In the genomic region with DNA sequence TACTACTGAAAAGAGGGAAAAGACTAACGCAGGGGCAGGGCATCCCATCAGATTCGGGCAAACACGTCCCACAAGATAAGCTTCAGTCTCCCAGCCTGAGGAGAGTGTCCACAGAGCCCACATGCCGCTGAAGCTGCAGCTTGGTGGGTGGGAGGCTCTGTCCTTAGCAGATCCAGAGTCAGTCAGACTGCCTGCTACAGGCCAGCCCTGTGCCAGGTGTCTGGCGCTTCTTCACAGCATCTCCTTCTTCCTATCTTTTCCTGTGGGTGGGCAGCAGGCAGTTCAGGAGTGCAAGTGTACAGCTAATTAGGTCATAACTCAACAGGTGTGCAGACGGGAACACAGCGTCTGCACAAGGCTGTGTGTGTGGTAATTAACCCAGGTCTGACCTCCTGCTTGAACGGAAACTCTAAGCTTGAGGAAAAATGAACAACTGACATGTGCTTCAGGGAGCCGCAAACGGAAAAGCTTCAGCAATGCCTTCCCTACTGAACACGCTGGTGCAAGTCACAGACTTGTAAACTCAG, we compare ENCODE assay signal across 16 mouse cellular contexts. TPM values are rescaled to one million over a fixed set of nuclear protein-coding genes. Genes with fewer than 3 reads are reported as not detected.
DNase-seq lines count a peak whose midpoint lies in the region; ATAC-seq and TF ChIP-seq lines count a peak whose summit lies in the region.
"Had no signal": no experiment of that assay in that cellular context is flagged by ENCODE, and none has a peak within 500 bp of the region (broad histone marks: within the 10 kb centered on the region; RNA-seq: fewer than 3 reads in every experiment).

No protein-coding gene starts in this region.

- no peak overlapping the region for H3K4me3 ChIP-seq in hindbrain, postnatal 0 days (ENCODE audit: low read length)
- H3K4me3 ChIP-seq in hindbrain, embryonic 13.5 days, result no peak overlapping the region
- no peak overlapping the region for H3K4me3 ChIP-seq in limb, embryonic 11.5 days (ENCODE audit: low read depth, low read length)
- H3K4me3 ChIP-seq in limb, embryonic 10.5 days, result no peak overlapping the region
- H3K4me3 ChIP-seq: forebrain, embryonic 13.5 days; heart, embryonic 12.5 days; hindbrain, embryonic 15.5 days; midbrain, embryonic 13.5 days had no signal

- no peaks in the 10 kb centered on the region for H3K9me3 ChIP-seq in hindbrain, postnatal 0 days (ENCODE audit: low read length)
- H3K9me3 ChIP-seq in hindbrain, embryonic 13.5 days, result no peaks in the 10 kb centered on the region
- H3K9me3 ChIP-seq in limb, embryonic 11.5 days (ENCODE audit: control insufficient read depth, low read length), result no peaks in the 10 kb centered on the region
- no peaks in the 10 kb centered on the region for H3K9me3 ChIP-seq in limb, embryonic 10.5 days (replicated peaks)
- H3K9me3 ChIP-seq: forebrain, embryonic 13.5 days; heart, embryonic 12.5 days; hindbrain, embryonic 15.5 days; midbrain, embryonic 13.5 days had no signal

- no peak for ATAC-seq in hindbrain, postnatal 0 days
- no peak for ATAC-seq in hindbrain, embryonic 13.5 days (ENCODE audit: low FRiP score)
- ATAC-seq in limb, embryonic 11.5 days (ENCODE audit: insufficient number of reproducible peaks, low FRiP score, low TSS enrichment, low read depth), result no peak
- ATAC-seq in megakaryocyte-erythroid progenitor cell, adult 5-6 weeks (replicated peaks; ENCODE audit: low FRiP score, low TSS enrichment, poor library complexity, severe bottlenecking), result no peak
- ATAC-seq: forebrain, embryonic 13.5 days; midbrain, embryonic 13.5 days; Patski had no signal

- DNase-seq in hindbrain, postnatal 0 days (ENCODE audit: low spot score), result peak; percentile 6
- peak; percentile 38 for DNase-seq in limb, embryonic 11.5 days (ENCODE audit: low spot score)
- no peak for DNase-seq in limb, embryonic 10.5 days (ENCODE audit: low spot score)
- peak; percentile 10 for DNase-seq in hindlimb bud, embryonic 11.5 days (ENCODE audit: extremely low spot score, low read depth, low spot score)
- peak; percentile 37 for DNase-seq in retina, postnatal 1 day
- DNase-seq: adrenal gland, postnatal 36 days; lung, adult 18-20 months; lung, postnatal 4 days; right cerebral cortex, adult 18-20 months had no signal

- no peaks in the 10 kb centered on the region for H3K27me3 ChIP-seq in hindbrain, postnatal 0 days (ENCODE audit: insufficient read depth, low read length)
- H3K27me3 ChIP-seq in hindbrain, embryonic 13.5 days, result 0 out of 2 replicates have a peak, but pooled peaks cover 5% of the 10 kb centered on the region
- H3K27me3 ChIP-seq in limb, embryonic 11.5 days (ENCODE audit: control insufficient read depth, insufficient read depth, low read length), result no peaks in the 10 kb centered on the region
- H3K27me3 ChIP-seq in limb, embryonic 10.5 days (ENCODE audit: low read depth, poor library complexity, severe bottlenecking), result no peaks in the 10 kb centered on the region
- H3K27me3 ChIP-seq: forebrain, embryonic 13.5 days; heart, embryonic 12.5 days; hindbrain, embryonic 15.5 days; midbrain, embryonic 13.5 days; Patski had no signal

- H3K27ac ChIP-seq in hindbrain, postnatal 0 days, result no peak overlapping the region
- no peak overlapping the region for H3K27ac ChIP-seq in hindbrain, embryonic 13.5 days
- no peak overlapping the region for H3K27ac ChIP-seq in limb, embryonic 11.5 days (replicated peaks; ENCODE audit: low read depth, low read length)
- no peak overlapping the region for H3K27ac ChIP-seq in limb, embryonic 10.5 days
- H3K27ac ChIP-seq: forebrain, embryonic 13.5 days; hindbrain, embryonic 15.5 days; midbrain, embryonic 13.5 days had no signal

- no peaks in the 10 kb centered on the region for H3K36me3 ChIP-seq in hindbrain, postnatal 0 days (ENCODE audit: insufficient read depth, low read length)
- H3K36me3 ChIP-seq in hindbrain, embryonic 13.5 days, result peaks cover 11% of the 10 kb centered on the region
- no peaks in the 10 kb centered on the region for H3K36me3 ChIP-seq in limb, embryonic 11.5 days (ENCODE audit: control insufficient read depth, insufficient read depth, low read length)
- 0 out of 2 replicates have a peak, but pooled peaks cover 3% of the 10 kb centered on the region for H3K36me3 ChIP-seq in limb, embryonic 10.5 days

- WGBS in hindbrain, postnatal 0 days, result 62% methylated on average over 11 of the region's 11 CpGs
- WGBS in hindbrain, embryonic 13.5 days, result 74% methylated on average over 11 of the region's 11 CpGs
- 31% methylated on average over 11 of the region's 11 CpGs for WGBS in limb, embryonic 11.5 days
- 50% methylated on average over 11 of the region's 11 CpGs for WGBS in limb, embryonic 10.5 days

- TF ChIP-seq CTCF in hindbrain, postnatal 0 days (IDR thresholded peaks at IDR 0.05; ENCODE audit: low read depth), result no peak

- no peak overlapping the region for H3K4me2 ChIP-seq in hindbrain, postnatal 0 days (ENCODE audit: low read depth, low read length)
- no peak overlapping the region for H3K4me2 ChIP-seq in hindbrain, embryonic 13.5 days
- no peak overlapping the region for H3K4me2 ChIP-seq in limb, embryonic 11.5 days (ENCODE audit: low read depth, severe bottlenecking)
- H3K4me2 ChIP-seq: forebrain, embryonic 13.5 days; heart, embryonic 12.5 days; hindbrain, embryonic 15.5 days; midbrain, embryonic 13.5 days had no signal

- no peaks in the 10 kb centered on the region for H3K4me1 ChIP-seq in hindbrain, postnatal 0 days (ENCODE audit: insufficient read depth, low read length)
- H3K4me1 ChIP-seq in hindbrain, embryonic 13.5 days (replicated peaks), result no peaks in the 10 kb centered on the region
- peaks cover 5% of the 10 kb centered on the region; the same call in 1 of the 2 replicates for H3K4me1 ChIP-seq in limb, embryonic 11.5 days (ENCODE audit: control insufficient read depth, insufficient read depth, low read length)
- peaks cover 16% of the 10 kb centered on the region for H3K4me1 ChIP-seq in limb, embryonic 10.5 days
- H3K4me1 ChIP-seq: forebrain, embryonic 13.5 days; heart, embryonic 12.5 days; hindbrain, embryonic 15.5 days; midbrain, embryonic 13.5 days had no signal

- no peak overlapping the region for H3K9ac ChIP-seq in hindbrain, postnatal 0 days (replicated peaks; ENCODE audit: low read length)
- H3K9ac ChIP-seq in hindbrain, embryonic 13.5 days, result no peak overlapping the region
- no peak overlapping the region for H3K9ac ChIP-seq in limb, embryonic 11.5 days (ENCODE audit: low read length)
- H3K9ac ChIP-seq: forebrain, embryonic 13.5 days; heart, embryonic 12.5 days; hindbrain, embryonic 15.5 days; midbrain, embryonic 13.5 days had no signal

RNA-seq across cellular contexts. Expression of a gene that starts 33.8 kb away (rescaled TPM):
- 5.5 and 7.1 TPM in 2 replicates for total RNA-seq in hindbrain, postnatal 0 days (2014; rRNA removed)
- polyA plus RNA-seq in hindbrain, postnatal 0 days (2015; fragmentation: Nextera tagmentation; extraction: Ambion mirVana), result 5.6 and 5.9 TPM in 2 replicates
- polyA plus RNA-seq in hindbrain, embryonic 13.5 days (2015; fragmentation: Nextera tagmentation; extraction: Ambion mirVana), result 9.9 and 10.0 TPM in 2 replicates
- 15.4 and 17.1 TPM in 2 replicates for polyA plus RNA-seq in limb, embryonic 11.5 days (2014; fragmentation: Nextera tagmentation; extraction: Ambion mirVana)
- 12.6 and 12.7 TPM in 2 replicates for polyA plus RNA-seq in limb, embryonic 10.5 days (2016; fragmentation: Nextera tagmentation; extraction: Ambion mirVana)
- total RNA-seq in megakaryocyte-erythroid progenitor cell, adult 5-6 weeks (2014; fragmentation: Nextera tagmentation), result 33.8 and 34.2 TPM in 2 replicates
- total RNA-seq in megakaryocyte-erythroid progenitor cell, adult 5-6 weeks (2017), result 44.0 and 61.1 TPM in 2 replicates

RNA-seq across cellular contexts. Expression of a gene that starts 47.7 kb away (rescaled TPM):
- 3.6 and 4.5 TPM in 2 replicates for total RNA-seq in hindbrain, postnatal 0 days (2014; rRNA removed)
- 0.89 and 1.0 TPM in 2 replicates for polyA plus RNA-seq in hindbrain, postnatal 0 days (2015; fragmentation: Nextera tagmentation; extraction: Ambion mirVana)
- polyA plus RNA-seq in hindbrain, embryonic 13.5 days (2015; fragmentation: Nextera tagmentation; extraction: Ambion mirVana), result 2.2 and 3.1 TPM in 2 replicates
- 0.75 and 0.95 TPM in 2 replicates for polyA plus RNA-seq in limb, embryonic 11.5 days (2014; fragmentation: Nextera tagmentation; extraction: Ambion mirVana)
- 0.84 and 0.90 TPM in 2 replicates for polyA plus RNA-seq in limb, embryonic 10.5 days (2016; fragmentation: Nextera tagmentation; extraction: Ambion mirVana)
- total RNA-seq in megakaryocyte-erythroid progenitor cell, adult 5-6 weeks (2014; fragmentation: Nextera tagmentation), result 0.27 and 2.0 TPM in 2 replicates
- 0.85 and 1.4 TPM in 2 replicates for total RNA-seq in megakaryocyte-erythroid progenitor cell, adult 5-6 weeks (2017)
